In genomic region chr6:146501866-146502804, GRCm38 (mm10) we compare ENCODE assay signal across 8 mouse cellular contexts. TPM values are rescaled to one million over a fixed set of nuclear protein-coding genes. Genes with fewer than 3 reads are reported as not detected.
DNase-seq lines count a peak whose midpoint lies in the region; ATAC-seq lines count a peak whose summit lies in the region.

TSS of gene Itpr2 (minus strand) at chr6:146502223.

- H3K4me3 ChIP-seq in hindbrain, embryonic 14.5 days (replicated peaks; ENCODE audit: low read length): peak within 1 kb of the TSS; percentile 62
- peak within 1 kb of the TSS; percentile 48 for H3K4me3 ChIP-seq in macrophage (ENCODE audit: inconsistent target)

- 1% methylated on average over 70 of the region's 70 CpGs for WGBS in hindbrain, embryonic 14.5 days
- under 1% methylated on average over 62 of the region's 70 CpGs for WGBS in macrophage (ENCODE audit: missing documents)

- H3K79me2 ChIP-seq in macrophage (ENCODE audit: inconsistent target): no peaks in the 10 kb centered on the region; the same call in 1 of the 2 replicates

- H3K4me1 ChIP-seq in hindbrain, embryonic 14.5 days (replicated peaks; ENCODE audit: control insufficient read depth, insufficient read depth, low read length): peaks cover 11% of the 10 kb centered on the region

- peak within 1 kb of the TSS; percentile 100 for H3K4me2 ChIP-seq in hindbrain, embryonic 14.5 days (replicated peaks)

- peak; percentile 89 for ATAC-seq in hindbrain, embryonic 14.5 days (ENCODE audit: low FRiP score)

- no peaks in the 10 kb centered on the region for H3K36me3 ChIP-seq in hindbrain, embryonic 14.5 days (replicated peaks; ENCODE audit: control insufficient read depth, insufficient read depth)
- no peaks in the 10 kb centered on the region for H3K36me3 ChIP-seq in macrophage (ENCODE audit: inconsistent target)

- DNase-seq in T-cell, adult 2 months (ENCODE audit: low spot score): peak; percentile 59
- DNase-seq in cerebellum, postnatal 36 days: peak; percentile 50 to 67
- DNase-seq in frontal cortex, postnatal 36 days (ENCODE audit: low spot score in 2 of 2): peak; percentile 46 to 65
- peak; percentile 59 for DNase-seq in hindbrain, embryonic 14.5 days (ENCODE audit: low spot score)
- DNase-seq in left cerebral cortex, adult 18-20 months (ENCODE audit: low spot score in 2 of 2): peak; percentile 63 to 70
- peak; percentile 69 for DNase-seq in right cerebral cortex, adult 18-20 months
- DNase-seq in urinary bladder, postnatal 10 days (ENCODE audit: low spot score): peak; percentile 49

- peak within 1 kb of the TSS; percentile 60 for H3K9ac ChIP-seq in hindbrain, embryonic 14.5 days

- H3K27me3 ChIP-seq in hindbrain, embryonic 14.5 days (ENCODE audit: control insufficient read depth, insufficient read depth, low read length): peaks cover 30% of the 10 kb centered on the region

- H3K27ac ChIP-seq in hindbrain, embryonic 14.5 days: no peak within 1 kb of the TSS
- peak within 1 kb of the TSS; percentile 25; the same call in 1 of the 2 replicates for H3K27ac ChIP-seq in macrophage

- H3K9me3 ChIP-seq in hindbrain, embryonic 14.5 days (ENCODE audit: control insufficient read depth, low read length): no peaks in the 10 kb centered on the region

RNA-seq across cellular contexts. Expression of gene Itpr2, which starts in this region (rescaled TPM):
- polyA plus RNA-seq in hindbrain, embryonic 14.5 days (2014; fragmentation: Nextera tagmentation; extraction: Ambion mirVana): 6.2 and 6.8 TPM in 2 replicates
- 10 to 100 TPM; 10.7 to 13.3 TPM for total RNA-seq in left cerebral cortex, adult 18-20 months (2021)
- 100 to 1,000 TPM in 23 of 26 experiments, 10 to 100 TPM in 3; 88.4 to 182 (median 126) TPM for total RNA-seq in macrophage (2018; cell fraction: chromatin; rRNA removed)
- 10 to 100 TPM in 22 of 26 experiments, 1 to 10 TPM in 4; 8.2 to 19.2 (median 11.9) TPM for total RNA-seq in macrophage (2018; cell fraction: cytosol; rRNA removed)
- 10 to 100 TPM; 29.1 to 82.1 (median 47.4) TPM for total RNA-seq in macrophage (2018; cell fraction: nucleus; rRNA removed)
- 6.3 to 8.3 TPM (median 8.2 TPM) in 3 replicates for polyA plus RNA-seq in macrophage (2018)
